Mouse (Mus musculus): ENCODE measurements around the gene Sltm.

GRCm38 (mm10) chr9:70548304-70548703, 5.8 kb downstream of the Sltm start:
- TF ChIP-seq CTCF (IDR thresholded peaks at IDR 0.05; ENCODE audit: extremely low read depth, insufficient read depth, low read length) (no peak), POLR2A (IDR thresholded peaks at IDR 0.05; ENCODE audit: extremely low read depth, insufficient read depth, low read length) (no peak)

Measured in cortical plate, adult 2 months (tissue).